Mouse (Mus musculus) MEL-GATA-1-ER (cell line): ENCODE data around the gene Mcam.

Experiments
- DNase-seq: peaks from one replicate; pipeline ENCODE4 v3.0.0-alpha.2; 2012; ENCODE audit warnings: low read depth; ENCODE audit errors: extremely low read depth

Gene Mcam

GRCm38 (mm10) chr9:44134851-44135730 is 822 bp downstream of the Mcam start:
- DNase-seq = no peak

GRCm38 (mm10) chr9:44135731-44136411 is 1.6 kb downstream of the Mcam start:
- DNase-seq = no peak

- no peak for DNase-seq
Measured at GRCm38 (mm10) chr9:44137846-44138245, 3.6 kb downstream of the Mcam start.

- DNase-seq = no peak
Measured at GRCm38 (mm10) chr9:44141951-44142350, 7.7 kb downstream of the Mcam start.

GRCm38 (mm10) chr9:44143421-44143820 is 9.2 kb downstream of the Mcam start:
- no peak for DNase-seq

GRCm38 (mm10) chr9:44144023-44144717 is 9.9 kb downstream of the Mcam start:
- DNase-seq = no peak

- no peak for DNase-seq
Measured at GRCm38 (mm10) chr9:44144718-44145060, 10.4 kb downstream of the Mcam start.

GRCm38 (mm10) chr9:44147290-44147689 is 13.0 kb downstream of the Mcam start:
- DNase-seq = no peak

- no peak for DNase-seq
Measured at GRCm38 (mm10) chr9:44159886-44160285, 25.6 kb downstream of the Mcam start.

- no peak for DNase-seq
Measured at GRCm38 (mm10) chr9:44168931-44169330, 34.7 kb downstream of the Mcam start.

GRCm38 (mm10) chr9:44170691-44171151 is 36.5 kb downstream of the Mcam start:
- no peak for DNase-seq

- no peak for DNase-seq
Measured at GRCm38 (mm10) chr9:44175556-44175955, 41.3 kb downstream of the Mcam start.

- DNase-seq = no peak
Measured at GRCm38 (mm10) chr9:44175957-44176356, 41.7 kb downstream of the Mcam start.

- DNase-seq = no peak
Measured at GRCm38 (mm10) chr9:44177405-44177804, 43.1 kb downstream of the Mcam start.

- DNase-seq = no peak
Measured at GRCm38 (mm10) chr9:44178389-44178788, 44.1 kb downstream of the Mcam start.

- DNase-seq = no peak
Measured at GRCm38 (mm10) chr9:44178811-44179210, 44.5 kb downstream of the Mcam start.

- no peak for DNase-seq
Measured at GRCm38 (mm10) chr9:44181537-44181936, 47.3 kb downstream of the Mcam start.

- peak; percentile 45 for DNase-seq
Measured at GRCm38 (mm10) chr9:44182260-44182659, 48.0 kb downstream of the Mcam start.

- DNase-seq = no peak
Measured at GRCm38 (mm10) chr9:44188223-44188622, 54.0 kb downstream of the Mcam start.

- no peak for DNase-seq
Measured at GRCm38 (mm10) chr9:44191166-44191565, 56.9 kb downstream of the Mcam start.

- no peak for DNase-seq
Measured at GRCm38 (mm10) chr9:44192312-44192711, 58.0 kb downstream of the Mcam start.
